Mouse (Mus musculus): ENCODE results near the gene A830031A19Rik. TPM values are rescaled to one million over a fixed set of nuclear protein-coding genes. Genes with fewer than 3 reads are reported as not detected.

The A830031A19Rik gene
- polyA plus RNA-seq, 1 experiment from 2014 or later, result not detected

GRCm38 (mm10) chr11:24062495-24063096, 12.3 kb downstream of the A830031A19Rik start:
- 0 out of 2 replicates have a peak, but pooled peaks cover 3% of the 10 kb centered on the region for H3K4me1 ChIP-seq (replicated peaks; ENCODE audit: control insufficient read depth, insufficient read depth, low read length)
- H3K27ac ChIP-seq (ENCODE audit: low read depth, low read length), result no peak overlapping the region
- H3K9me3 ChIP-seq (ENCODE audit: control insufficient read depth), result no peaks in the 10 kb centered on the region
- no peak overlapping the region for H3K4me3 ChIP-seq (ENCODE audit: low read depth, low read length)
- no peak for ATAC-seq
- H3K27me3 ChIP-seq (replicated peaks; ENCODE audit: control insufficient read depth, insufficient read depth, low read length), result peaks cover 40% of the 10 kb centered on the region
- no peaks in the 10 kb centered on the region for H3K36me3 ChIP-seq (ENCODE audit: control insufficient read depth, insufficient read depth)
- H3K9ac ChIP-seq (ENCODE audit: low read depth, low read length), result no peak overlapping the region
- TF ChIP-seq CTCF (IDR thresholded peaks at IDR 0.05; ENCODE audit: low read depth), result no peak
- WGBS, result 34% methylated on average over 9 of the region's 9 CpGs
- no peak overlapping the region for H3K4me2 ChIP-seq (replicated peaks; ENCODE audit: low read depth)

GRCm38 (mm10) chr11:24061819-24062218, 13.0 kb downstream of the A830031A19Rik start:
- no peak for ATAC-seq
- H3K27ac ChIP-seq (ENCODE audit: low read depth, low read length), result no peak overlapping the region
- H3K4me2 ChIP-seq (replicated peaks; ENCODE audit: low read depth), result peak overlapping the region; percentile 48
- H3K36me3 ChIP-seq (ENCODE audit: control insufficient read depth, insufficient read depth), result no peaks in the 10 kb centered on the region
- H3K9ac ChIP-seq (ENCODE audit: low read depth, low read length), result no peak overlapping the region
- peaks cover 40% of the 10 kb centered on the region for H3K27me3 ChIP-seq (replicated peaks; ENCODE audit: control insufficient read depth, insufficient read depth, low read length)
- TF ChIP-seq CTCF (IDR thresholded peaks at IDR 0.05; ENCODE audit: low read depth), result no peak
- H3K9me3 ChIP-seq (ENCODE audit: control insufficient read depth), result no peaks in the 10 kb centered on the region
- peak overlapping the region; percentile 11; the same call in 1 of the 2 replicates for H3K4me3 ChIP-seq (ENCODE audit: low read depth, low read length)
- 4% methylated on average over 14 of the region's 14 CpGs for WGBS
- 0 out of 2 replicates have a peak, but pooled peaks cover 3% of the 10 kb centered on the region for H3K4me1 ChIP-seq (replicated peaks; ENCODE audit: control insufficient read depth, insufficient read depth, low read length)

GRCm38 (mm10) chr11:24060428-24060827, 14.4 kb downstream of the A830031A19Rik start:
- Histone ChIP-seq H3K9ac (ENCODE audit: low read depth, low read length) (no peak overlapping the region), H3K9me3 (ENCODE audit: control insufficient read depth) (no peaks in the 10 kb centered on the region), H3K4me2 (replicated peaks; ENCODE audit: low read depth) (peak overlapping the region; percentile 48), H3K27me3 (replicated peaks; ENCODE audit: control insufficient read depth, insufficient read depth, low read length) (peaks cover 40% of the 10 kb centered on the region), H3K4me1 (replicated peaks; ENCODE audit: control insufficient read depth, insufficient read depth, low read length) (0 out of 2 replicates have a peak, but pooled peaks cover 3% of the 10 kb centered on the region), H3K36me3 (ENCODE audit: control insufficient read depth, insufficient read depth) (no peaks in the 10 kb centered on the region), H3K4me3 (ENCODE audit: low read depth, low read length) (peak overlapping the region; percentile 28), H3K27ac (ENCODE audit: low read depth, low read length) (no peak overlapping the region)
- no peak for TF ChIP-seq CTCF (IDR thresholded peaks at IDR 0.05; ENCODE audit: low read depth)
- WGBS, result 13% methylated on average over 5 of the region's 5 CpGs
- no peak for ATAC-seq

- Histone ChIP-seq H3K9me3 (ENCODE audit: control insufficient read depth) (no peaks in the 10 kb centered on the region), H3K27me3 (replicated peaks; ENCODE audit: control insufficient read depth, insufficient read depth, low read length) (peaks cover 40% of the 10 kb centered on the region), H3K4me2 (replicated peaks; ENCODE audit: low read depth) (no peak overlapping the region), H3K36me3 (ENCODE audit: control insufficient read depth, insufficient read depth) (no peaks in the 10 kb centered on the region), H3K9ac (ENCODE audit: low read depth, low read length) (no peak overlapping the region), H3K4me3 (ENCODE audit: low read depth, low read length) (no peak overlapping the region), H3K27ac (ENCODE audit: low read depth, low read length) (no peak overlapping the region), H3K4me1 (replicated peaks; ENCODE audit: control insufficient read depth, insufficient read depth, low read length) (0 out of 2 replicates have a peak, but pooled peaks cover 3% of the 10 kb centered on the region)
- TF ChIP-seq CTCF (IDR thresholded peaks at IDR 0.05; ENCODE audit: low read depth), result no peak
- ATAC-seq, result no peak
- 24% methylated on average over 1 of the region's 1 CpGs for whole genome bisulfite sequencing
Measured at GRCm38 (mm10) chr11:24059137-24059536, 15.7 kb downstream of the A830031A19Rik start.

- Histone ChIP-seq H3K36me3 (ENCODE audit: control insufficient read depth, insufficient read depth) (no peaks in the 10 kb centered on the region), H3K27ac (ENCODE audit: low read depth, low read length) (no peak overlapping the region), H3K4me1 (replicated peaks; ENCODE audit: control insufficient read depth, insufficient read depth, low read length) (no peaks in the 10 kb centered on the region; the same call in 1 of the 2 replicates), H3K4me3 (ENCODE audit: low read depth, low read length) (no peak overlapping the region), H3K9me3 (ENCODE audit: control insufficient read depth) (no peaks in the 10 kb centered on the region), H3K9ac (ENCODE audit: low read depth, low read length) (no peak overlapping the region), H3K27me3 (replicated peaks; ENCODE audit: control insufficient read depth, insufficient read depth, low read length) (no peaks in the 10 kb centered on the region), H3K4me2 (replicated peaks; ENCODE audit: low read depth) (no peak overlapping the region)
- TF ChIP-seq CTCF (IDR thresholded peaks at IDR 0.05; ENCODE audit: low read depth), result peak; percentile 53
- 77% methylated on average over 6 of the region's 6 CpGs for WGBS
- ATAC-seq, result no peak
Measured at GRCm38 (mm10) chr11:24052882-24053281, 22.0 kb downstream of the A830031A19Rik start.

GRCm38 (mm10) chr11:24050032-24050757, 24.7 kb downstream of the A830031A19Rik start:
- Histone ChIP-seq H3K27ac (ENCODE audit: low read depth, low read length) (no peak overlapping the region), H3K36me3 (ENCODE audit: control insufficient read depth, insufficient read depth) (no peaks in the 10 kb centered on the region), H3K27me3 (replicated peaks; ENCODE audit: control insufficient read depth, insufficient read depth, low read length) (no peaks in the 10 kb centered on the region), H3K4me1 (replicated peaks; ENCODE audit: control insufficient read depth, insufficient read depth, low read length) (no peaks in the 10 kb centered on the region; the same call in 1 of the 2 replicates), H3K4me3 (ENCODE audit: low read depth, low read length) (no peak overlapping the region), H3K9ac (ENCODE audit: low read depth, low read length) (no peak overlapping the region), H3K9me3 (ENCODE audit: control insufficient read depth) (no peaks in the 10 kb centered on the region), H3K4me2 (replicated peaks; ENCODE audit: low read depth) (no peak overlapping the region)
- no peak for ATAC-seq
- no peak for TF ChIP-seq CTCF (IDR thresholded peaks at IDR 0.05; ENCODE audit: low read depth)
- WGBS, result 78% methylated on average over 11 of the region's 11 CpGs

Data from intestine, postnatal 0 days (tissue).